Mouse (Mus musculus): ENCODE data around the gene Sag.

Gene Sag

DNA sequence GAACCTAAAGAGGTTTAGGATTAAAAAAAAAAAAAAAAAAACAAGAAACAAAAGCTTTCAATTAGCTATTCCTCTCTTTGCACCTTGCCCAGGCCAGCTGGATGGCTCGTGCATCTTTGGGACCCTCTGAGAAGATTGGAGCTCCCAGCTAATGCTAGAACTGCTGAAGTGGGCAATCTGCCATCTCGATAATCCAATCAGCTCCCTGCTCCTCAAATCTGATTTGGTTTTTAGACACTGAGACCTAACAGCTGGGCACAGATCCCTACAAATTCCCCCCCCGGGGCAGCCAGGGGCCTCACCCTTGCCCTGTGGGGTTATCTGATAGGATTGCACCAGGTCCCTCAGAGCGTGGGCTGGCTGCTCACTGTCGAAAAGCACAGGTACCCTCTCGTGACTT, at the start of gene Sag:
Sag (plus strand) TSS at position 105 of the 400 bp plus-strand sequence.
- no peak for DNase-seq (ENCODE audit: low spot score)

DNA sequence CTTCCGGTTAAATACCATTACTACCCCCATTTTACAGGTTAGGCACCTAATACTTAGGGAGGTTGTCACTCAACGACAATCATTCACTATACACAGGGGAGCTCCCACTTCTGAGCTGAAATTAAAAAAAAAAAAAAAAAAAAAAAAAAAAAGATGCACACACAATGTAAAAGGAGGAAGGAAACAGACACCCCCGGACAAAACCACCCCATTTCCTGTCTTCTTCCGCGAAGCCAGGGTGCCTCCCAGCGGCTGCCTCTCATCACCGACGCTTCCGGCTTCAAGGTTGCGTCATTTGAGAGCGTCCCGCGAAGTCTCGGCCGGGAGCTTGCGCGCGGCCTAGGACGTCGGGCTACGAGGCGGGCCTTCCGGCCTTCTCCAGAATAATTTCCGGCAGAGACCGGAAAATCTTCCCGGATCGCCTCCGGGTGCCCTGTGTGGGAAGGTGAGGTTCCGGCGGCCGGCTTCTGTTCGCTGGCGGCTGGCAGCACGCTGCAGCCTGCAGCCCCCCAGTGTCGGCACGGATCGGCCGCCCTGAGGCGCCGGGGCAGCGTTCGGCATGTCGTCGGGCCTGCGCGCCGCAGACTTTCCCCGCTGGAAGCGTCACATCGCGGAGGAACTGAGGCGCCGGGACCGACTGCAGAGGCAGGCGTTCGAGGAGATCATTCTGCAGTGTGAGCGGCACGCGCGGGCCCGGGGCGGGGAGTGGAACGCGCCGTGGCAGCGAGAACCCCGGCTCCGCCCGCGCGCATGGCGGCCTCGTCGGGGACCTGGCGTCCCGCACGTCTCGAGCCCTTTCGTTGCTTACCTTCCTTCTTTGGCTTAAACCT, 47.6 kb upstream of the Sag start, which contains the start of gene Atg16l1:
Atg16l1 (plus strand) TSS at position 230 of the 830 bp plus-strand sequence.
- DNase-seq (ENCODE audit: low spot score) = peak; percentile 96

DNA sequence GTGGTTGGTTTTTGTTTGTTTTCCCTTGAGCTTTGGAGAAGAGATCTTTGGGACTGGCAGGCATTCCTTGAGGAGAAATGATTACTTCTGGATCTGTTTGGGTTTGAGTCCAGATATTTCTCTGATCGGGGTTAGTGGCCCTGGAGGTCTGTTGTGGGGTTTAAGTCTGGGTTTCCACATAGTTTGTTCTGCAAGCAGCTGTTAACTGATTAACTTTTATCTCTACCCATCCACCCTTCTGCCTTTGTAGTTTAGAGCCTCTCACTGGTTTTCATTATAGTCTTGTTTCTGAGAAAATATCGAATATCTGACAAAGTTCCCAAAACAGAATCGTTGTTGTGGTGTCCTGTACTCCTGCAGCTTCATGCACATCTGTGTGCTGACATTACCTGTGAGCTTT, 39.7 kb upstream of the Sag start:
- DNase-seq (ENCODE audit: low spot score) = no peak

- DNase-seq (ENCODE audit: low spot score) = no peak
These were observed 37.7 kb upstream of the Sag start for GRCm38 (mm10) chr1:87765741-87766140.

DNA sequence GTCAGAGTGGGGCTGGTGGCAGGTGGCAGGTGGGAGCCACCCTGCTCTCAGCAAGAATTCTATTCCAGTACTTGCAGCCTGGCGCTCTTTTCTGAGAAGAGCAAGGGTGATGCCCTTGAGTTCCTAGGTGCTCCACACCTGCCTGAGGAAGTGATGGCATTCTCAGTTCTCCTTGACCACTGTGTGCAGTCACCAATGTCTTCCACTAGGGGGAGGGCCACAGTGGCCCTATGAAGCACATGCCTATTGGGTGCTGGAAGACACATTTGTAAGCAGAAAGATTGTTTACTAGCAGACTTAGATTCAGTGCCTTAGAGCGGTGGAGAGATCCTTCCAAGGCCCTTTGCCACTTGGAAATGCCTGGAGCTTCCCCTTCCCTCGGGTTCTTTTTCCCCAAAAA, 37.2 kb upstream of the Sag start:
- peak; percentile 49 for DNase-seq (ENCODE audit: low spot score)

GRCm38 (mm10) chr1:87769263-87769662, 34.2 kb upstream of the Sag start:
- no peak for DNase-seq (ENCODE audit: low spot score)

DNA sequence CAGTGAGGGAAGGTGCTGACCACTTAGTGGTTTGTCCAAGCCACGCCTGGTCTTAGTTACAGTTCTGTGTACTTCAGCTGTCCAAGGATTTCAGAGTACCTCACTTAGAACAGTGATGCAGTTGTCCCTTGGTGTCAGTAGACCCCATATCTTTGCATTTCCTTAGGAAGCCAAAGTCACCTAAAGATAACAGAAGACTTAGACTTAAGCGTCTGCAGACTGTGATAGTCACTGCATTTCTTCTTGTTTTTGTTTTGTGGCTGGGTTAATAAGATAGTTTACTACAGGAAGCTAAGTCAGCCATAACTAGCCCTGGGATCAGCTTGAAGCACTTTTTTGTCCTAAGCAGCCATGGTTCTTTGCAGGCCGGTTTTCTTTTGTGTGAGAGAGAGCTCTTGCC, 33.0 kb upstream of the Sag start:
- DNase-seq (ENCODE audit: low spot score) = no peak

DNA sequence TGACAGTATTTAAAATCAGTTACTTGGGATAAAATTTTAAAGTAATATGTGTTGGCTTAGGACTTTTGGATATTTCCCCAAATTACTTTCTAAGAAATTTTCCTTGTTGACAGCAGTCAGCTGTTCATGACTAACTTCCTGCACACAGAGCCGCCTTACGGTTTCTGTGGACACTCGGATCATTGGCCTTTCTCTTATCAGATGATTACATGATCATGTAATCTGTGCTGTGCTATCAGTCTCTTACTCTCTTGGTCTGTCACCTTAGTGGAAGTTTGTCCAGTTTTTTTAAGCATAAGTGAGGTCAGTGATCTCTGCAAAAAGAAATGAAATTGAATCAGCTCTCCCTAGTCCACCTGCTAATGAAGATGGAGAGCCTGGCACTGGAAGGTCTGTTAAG, 31.8 kb upstream of the Sag start:
- DNase-seq (ENCODE audit: low spot score) = no peak

- DNase-seq (ENCODE audit: low spot score) = peak; percentile 80
These were observed 30.1 kb upstream of the Sag start for GRCm38 (mm10) chr1:87773336-87773735.

DNA sequence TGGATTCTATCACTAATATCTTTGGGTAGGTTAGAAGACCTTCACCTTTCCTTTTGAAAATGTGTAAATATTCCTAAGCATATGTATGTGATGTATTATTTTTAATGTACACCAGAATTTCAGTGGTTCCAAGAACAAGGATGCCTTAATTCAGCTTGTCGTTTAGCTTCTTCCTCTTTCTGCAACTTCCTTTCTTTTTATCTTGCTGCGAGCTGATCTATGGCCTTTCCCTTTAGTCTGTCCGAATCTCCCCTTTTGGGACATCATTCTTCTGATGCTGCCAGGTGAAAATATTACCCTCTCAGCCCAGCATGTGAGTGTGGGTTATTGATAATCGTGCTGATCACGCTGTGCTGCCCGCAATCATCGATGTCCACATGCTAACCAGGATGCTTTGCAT, 28.6 kb upstream of the Sag start:
- no peak for DNase-seq (ENCODE audit: low spot score)

- DNase-seq (ENCODE audit: low spot score) = no peak
These were observed 24.2 kb upstream of the Sag start for GRCm38 (mm10) chr1:87779204-87779785.

DNA sequence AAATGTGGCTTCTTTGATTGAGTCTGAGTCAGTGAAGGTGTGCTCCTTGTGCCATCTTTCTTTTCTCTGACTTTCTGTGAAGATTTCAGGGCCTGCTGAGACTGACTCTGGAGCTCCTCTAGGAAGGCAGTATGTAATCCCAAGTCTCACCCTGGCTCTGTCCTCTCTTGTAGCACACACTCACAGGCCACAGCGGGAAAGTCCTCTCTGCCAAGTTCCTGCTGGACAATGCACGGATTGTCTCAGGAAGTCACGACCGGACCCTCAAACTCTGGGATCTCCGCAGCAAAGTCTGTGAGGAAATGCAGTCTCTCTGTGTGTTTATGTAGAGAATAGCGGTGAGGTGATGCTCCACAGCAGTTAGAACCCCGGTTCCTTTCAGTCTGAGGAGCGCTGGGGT, 17.8 kb upstream of the Sag start:
- DNase-seq (ENCODE audit: low spot score) = no peak

- DNase-seq (ENCODE audit: low spot score) = no peak
These were observed 17.2 kb upstream of the Sag start for GRCm38 (mm10) chr1:87786251-87786650.

DNA sequence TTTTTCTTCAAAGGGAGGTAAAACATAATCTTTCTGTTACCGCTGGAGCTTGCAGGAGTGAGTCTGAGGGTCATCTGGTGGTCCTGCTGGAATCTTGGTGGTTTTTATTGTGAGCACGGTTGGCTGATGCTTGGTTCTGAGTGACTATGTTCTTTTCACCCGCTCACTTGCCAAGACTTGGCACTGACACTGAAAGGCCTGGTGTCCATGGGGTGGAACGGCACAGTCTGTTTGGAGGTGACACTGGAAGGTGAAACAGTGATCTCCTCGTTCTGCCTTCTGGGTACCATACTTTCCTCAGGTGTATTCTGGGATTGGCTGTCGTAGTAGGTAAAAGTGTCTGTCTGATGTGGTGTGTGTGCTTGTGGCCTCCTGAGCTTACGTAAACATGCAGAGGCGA, 13.8 kb upstream of the Sag start:
- DNase-seq (ENCODE audit: low spot score) = peak; percentile 52

- peak; percentile 73 for DNase-seq (ENCODE audit: low spot score)
These were observed 10.9 kb upstream of the Sag start for GRCm38 (mm10) chr1:87792438-87793137.

- no peak for DNase-seq (ENCODE audit: low spot score)
These were observed 10.4 kb upstream of the Sag start for GRCm38 (mm10) chr1:87793138-87793449.

DNA sequence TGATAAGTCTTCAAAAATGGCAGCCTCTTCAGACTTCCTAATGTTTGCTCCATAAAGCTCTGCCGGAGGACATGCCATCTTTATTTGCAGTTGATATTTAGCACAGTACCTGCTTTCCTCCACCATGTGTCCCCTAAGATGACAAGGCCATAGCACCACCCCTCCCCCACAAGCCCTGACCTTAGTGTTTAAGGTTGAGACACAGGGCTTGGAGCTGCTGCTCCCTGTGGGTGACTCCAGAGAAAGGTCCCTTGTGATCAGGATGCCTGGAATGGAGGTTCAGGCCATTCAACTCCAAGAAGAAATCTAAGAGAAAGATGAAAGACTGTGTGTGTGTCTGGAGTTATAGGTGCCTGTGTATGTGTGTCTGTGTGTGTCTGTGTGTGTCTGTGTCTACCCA, 5.8 kb upstream of the Sag start:
- DNase-seq (ENCODE audit: low spot score) = peak; percentile 37

- peak; percentile 95 for DNase-seq (ENCODE audit: low spot score)
These were observed 5.2 kb upstream of the Sag start for GRCm38 (mm10) chr1:87798306-87798705.

GRCm38 (mm10) chr1:87807751-87808150, 4.3 kb downstream of the Sag start:
- no peak for DNase-seq (ENCODE audit: low spot score)

DNA sequence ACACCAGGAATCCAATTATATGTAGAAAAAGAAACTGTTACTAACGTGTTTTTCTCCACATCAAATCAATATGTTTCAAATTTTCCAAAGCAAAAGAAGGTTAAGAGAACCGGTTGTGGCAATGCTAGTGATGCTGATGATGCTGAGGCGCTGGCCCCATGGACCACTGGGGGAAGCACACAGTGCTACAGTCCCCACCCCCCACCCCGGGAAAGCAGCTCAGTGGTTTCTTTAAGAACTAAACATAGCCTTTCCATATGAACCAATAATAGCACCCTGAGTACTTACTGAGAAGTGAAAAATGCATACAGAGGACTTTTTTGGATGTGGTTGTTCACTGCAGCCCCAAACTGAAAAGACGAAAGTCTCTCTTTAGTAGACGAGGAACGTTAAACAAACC, 7.9 kb downstream of the Sag start:
- no peak for DNase-seq (ENCODE audit: low spot score)

DNA sequence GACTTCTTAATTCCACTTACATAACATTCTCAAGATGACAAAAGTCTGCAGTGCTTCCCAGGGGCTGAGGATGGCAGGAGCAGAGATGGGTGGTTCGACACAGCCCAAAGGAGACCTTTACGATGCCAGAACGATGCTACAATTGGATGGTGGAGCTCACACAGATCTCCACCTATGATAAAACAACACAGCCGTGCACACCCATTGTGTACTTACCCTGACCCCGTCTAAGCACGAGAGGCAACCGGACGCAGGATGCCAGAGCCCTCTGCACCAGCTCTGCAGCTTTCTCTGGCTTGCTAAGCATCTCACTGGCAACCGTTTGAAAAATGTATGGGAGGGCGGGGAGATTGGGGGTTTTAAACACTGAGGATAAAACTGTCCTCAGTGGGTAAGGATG, 8.6 kb downstream of the Sag start:
- DNase-seq (ENCODE audit: low spot score) = no peak

DNA sequence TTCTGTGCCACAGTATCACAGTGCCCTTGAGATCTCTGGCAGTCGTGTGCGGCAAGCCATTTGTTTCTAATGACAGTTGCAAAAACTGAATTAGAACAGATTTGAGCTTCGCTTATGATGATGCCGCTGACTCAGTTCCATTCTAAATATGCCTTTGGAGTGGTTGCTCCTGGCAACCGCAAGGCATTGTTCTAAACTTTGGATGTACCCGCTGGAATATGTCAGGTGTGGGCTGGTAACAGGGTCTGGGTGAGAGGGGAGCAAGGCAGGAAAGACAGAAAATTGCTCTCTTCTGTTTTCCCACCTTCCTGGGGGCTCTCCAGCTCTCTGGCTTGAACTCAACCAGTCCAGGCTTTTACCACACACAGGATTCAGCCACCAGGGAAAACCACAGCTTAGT, 9.7 kb downstream of the Sag start:
- DNase-seq (ENCODE audit: low spot score) = no peak

DNA sequence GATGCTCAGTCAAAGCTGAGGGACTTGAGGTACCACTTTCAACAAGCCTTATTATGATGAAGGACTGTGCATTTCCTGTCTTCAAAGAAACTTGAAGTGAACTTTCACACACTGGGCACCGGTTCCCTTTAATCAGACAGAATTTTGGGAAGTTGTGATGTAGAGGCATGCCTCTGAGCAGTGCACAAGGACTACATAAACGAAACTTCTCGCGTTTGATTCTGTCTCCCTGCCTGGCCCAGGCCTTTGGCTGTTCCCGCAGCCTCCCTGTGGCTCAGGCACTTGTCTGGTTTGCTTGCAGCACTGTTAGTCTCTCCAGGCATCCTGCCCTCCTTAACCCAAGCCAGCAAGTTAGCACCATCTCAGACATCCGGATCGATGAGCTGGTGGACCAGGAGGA, 10.2 kb downstream of the Sag start:
- DNase-seq (ENCODE audit: low spot score) = peak; percentile 10

All from adipocyte (in vitro differentiated cells).